Mouse (Mus musculus): ENCODE measurements around the gene Prkab2. TPM values are rescaled to one million over a fixed set of nuclear protein-coding genes. Genes with fewer than 3 reads are reported as not detected.

The Prkab2 gene
- total RNA-seq, 1 experiment from 2014 or later = 22.8 TPM

Other genes with a start within 250 kb of the Prkab2 start
- gene Olfr1402, start 236.2 kb upstream of the Prkab2 start, total RNA-seq (2017) = not detected in 2 replicates
- 39.8 and 42.0 TPM in 2 replicates for gene Chd1l, start 48.0 kb upstream of the Prkab2 start, total RNA-seq (2017)
- 14.2 TPM in 2 replicates for gene Fmo5, start 29.4 kb upstream of the Prkab2 start, total RNA-seq (2017)
- not detected in 2 replicates for gene Gm17651, start 16.5 kb downstream of the Prkab2 start, total RNA-seq (2017)
- gene Pde4dip, start 230.5 kb downstream of the Prkab2 start, total RNA-seq (2017) = 16.8 and 18.7 TPM in 2 replicates
- gene Sec22b, start 243.0 kb downstream of the Prkab2 start, total RNA-seq (2017) = 35.7 and 42.1 TPM in 2 replicates